Mouse (Mus musculus) G1E-ER4 (cell line): ENCODE measurements around the gene Gm3278. TPM values are rescaled to one million over a fixed set of nuclear protein-coding genes. Genes with fewer than 3 reads are reported as not detected.
"Not testable (repeated sequence)": the region's sequence is repeated elsewhere in the genome, so short reads cannot be mapped to it uniquely, and the experiment has no call there.

ENCODE experiments used
- GATA1 ChIP-seq: IDR thresholded peaks from one replicate; pipeline ENCODE4 v1.8.0; 2012; ENCODE audit warnings: low read length, inconsistent platforms
- polyA plus RNA-seq: library from polyadenylated mRNA; stranded (reverse); fragments of >175 nt; gene quantifications from 2 replicates; pipeline ENCODE4 v1.2.3, GENCODE M21; 2012

The Gm3278 gene
- not detected in 2 replicates for polyA plus RNA-seq

DNA sequence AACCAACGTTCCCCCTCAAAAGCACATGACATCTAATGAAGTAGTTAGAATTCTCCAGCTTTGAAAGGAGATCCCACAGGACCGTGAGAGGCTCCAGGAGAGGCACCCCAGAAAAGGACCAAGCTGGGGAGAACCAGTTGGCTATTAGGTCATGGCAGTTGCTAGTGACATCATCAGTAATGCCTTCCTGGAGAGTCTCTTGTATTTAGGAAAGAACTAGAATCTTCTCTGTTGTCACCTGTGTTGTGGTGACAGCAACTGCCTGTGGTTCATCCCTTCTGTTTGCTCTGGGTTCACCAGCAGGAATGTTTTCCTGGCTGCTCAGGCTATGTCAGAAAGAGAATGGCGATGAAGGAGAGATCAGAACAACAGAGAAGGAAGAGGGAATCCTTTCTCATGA is at the start of gene Gm3278:
TSS of gene Gm3278 (plus strand) at position 301 of the 400 bp plus-strand sequence.
- not testable (repeated sequence) for TF ChIP-seq GATA1

DNA sequence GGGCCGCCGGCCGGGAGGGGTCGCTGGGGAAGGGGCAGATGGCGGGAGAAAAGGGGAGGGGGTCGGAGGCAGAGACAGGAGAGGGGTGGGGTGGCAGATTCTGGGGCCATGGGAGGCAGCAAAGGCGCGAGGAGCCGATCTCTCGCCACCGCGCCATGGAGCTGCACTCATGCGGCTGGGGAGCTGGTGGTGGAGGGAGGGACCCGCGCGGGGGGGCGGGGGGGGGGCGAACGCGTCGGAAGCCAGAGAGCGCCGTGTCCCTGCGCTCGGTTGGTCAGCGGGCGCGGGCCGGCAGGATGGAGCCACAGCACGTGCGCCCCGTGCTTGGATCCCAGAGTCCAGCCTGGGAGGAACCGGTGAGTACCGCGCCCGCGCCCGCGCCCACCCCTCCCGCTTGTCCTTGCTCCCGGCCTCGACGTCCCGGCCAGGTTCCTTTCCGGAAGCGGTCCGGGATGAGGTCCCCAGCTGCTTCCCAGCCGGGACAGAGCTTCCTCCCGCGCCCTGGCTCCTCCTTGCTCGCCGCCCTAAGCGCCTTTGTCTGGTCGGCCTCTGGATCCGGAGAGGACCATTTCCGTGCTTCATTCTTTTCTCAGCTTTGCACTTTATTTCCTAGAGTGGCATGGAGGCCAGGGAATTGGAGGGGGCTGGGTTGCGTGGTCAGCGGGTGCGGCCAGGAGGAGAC is 36.8 kb upstream of the Gm3278 start, which contains the start of gene Gm3264:
TSS of gene Gm3264 (plus strand) at position 278 of the 682 bp plus-strand sequence.
- not testable (repeated sequence) for TF ChIP-seq GATA1

Other genes starting within 250 kb of the Gm3278 start
- not detected in 2 replicates for gene Gm3239, start 228.2 kb upstream of the Gm3278 start, polyA plus RNA-seq
- not detected in 2 replicates for gene Gm7876, start 183.2 kb upstream of the Gm3278 start, polyA plus RNA-seq
- gene Gm3252, start 165.6 kb upstream of the Gm3278 start, polyA plus RNA-seq = not detected in 2 replicates
- gene Gm9602, start 116.1 kb upstream of the Gm3278 start, polyA plus RNA-seq = not detected in 2 replicates
- gene Gm3269, start 54.3 kb upstream of the Gm3278 start, polyA plus RNA-seq = not detected in 2 replicates
- not detected in 2 replicates for gene Gm3264, start 36.8 kb upstream of the Gm3278 start, polyA plus RNA-seq
- gene Gm8297, start 91.5 kb downstream of the Gm3278 start, polyA plus RNA-seq = not detected in 2 replicates
- gene Gm3298, start 123.5 kb downstream of the Gm3278 start, polyA plus RNA-seq = not detected in 2 replicates
- not detected in 2 replicates for gene 4930555G01Rik, start 158.2 kb downstream of the Gm3278 start, polyA plus RNA-seq
- not detected in 2 replicates for gene Gm8281, start 178.6 kb downstream of the Gm3278 start, polyA plus RNA-seq
- not detected in 2 replicates for gene Gm8279, start 239.1 kb downstream of the Gm3278 start, polyA plus RNA-seq